Mouse (Mus musculus) hindbrain, embryonic 13.5 days (tissue): ENCODE results near the gene Ltc4s. TPM values are rescaled to one million over a fixed set of nuclear protein-coding genes. Genes with fewer than 3 reads are reported as not detected.

Experiments used
- ATAC-seq: fragments of 200-750 bp; cut with Nextera tagmentation; 2 replicates; pipeline ENCODE4 v1.8.0; 2017; ENCODE audit warnings: moderate TSS enrichment; ENCODE audit not compliant: low FRiP score
- H3K27ac ChIP-seq: fragments of 300-500 bp; sonication (generic); 2 replicates; pipeline ENCODE4 v1.5.1; 2015; ENCODE audit warnings: inconsistent platforms, mild to moderate bottlenecking, moderate library complexity
- H3K27me3 ChIP-seq: fragments of 300-500 bp; sonication (generic); 2 replicates; pipeline ENCODE4 v1.6.1; 2015; ENCODE audit warnings: mild to moderate bottlenecking, inconsistent platforms
- H3K36me3 ChIP-seq: fragments of 300-500 bp; sonication (generic); 2 replicates; pipeline ENCODE4 v1.6.1; 2015; ENCODE audit warnings: mild to moderate bottlenecking, inconsistent platforms
- H3K4me1 ChIP-seq: fragments of 300-500 bp; sonication (generic); replicated peaks from 2 replicates; pipeline ENCODE4 v1.6.1; 2015; ENCODE audit warnings: inconsistent platforms
- H3K4me2 ChIP-seq: fragments of 300-500 bp; sonication (generic); 2 replicates; pipeline ENCODE4 v1.6.1; 2015; ENCODE audit warnings: inconsistent platforms, mild to moderate bottlenecking, moderate library complexity
- H3K4me3 ChIP-seq: fragments of 300-500 bp; sonication (generic); 2 replicates; pipeline ENCODE4 v1.5.1; 2015; ENCODE audit warnings: mild to moderate bottlenecking, inconsistent platforms
- H3K9ac ChIP-seq: fragments of 300-500 bp; sonication (generic); 2 replicates; pipeline ENCODE4 v1.6.1; 2015; ENCODE audit warnings: mild to moderate bottlenecking, inconsistent platforms
- H3K9me3 ChIP-seq: fragments of 300-500 bp; sonication (generic); 2 replicates; pipeline ENCODE4 v1.6.1; 2016; ENCODE audit warnings: inconsistent platforms
- WGBS: fragments of 180-500 bp; shearing (Covaris S2); methylation state at CpG from one replicate; pipeline ENCODE4 v1.1.7; 2015; 5-methylcytosine and 5-hydroxymethylcytosine counted together
- polyA plus RNA-seq: library from polyadenylated mRNA; unstranded; fragments of >200 nt; fragmentation: Nextera tagmentation; extraction: Ambion mirVana; gene quantifications from 2 replicates; pipeline ENCODE4 v1.2.1, GENCODE M21; 2015

Gene Ltc4s
- polyA plus RNA-seq, 1 experiment from 2014 or later: 2.3 TPM

DNA sequence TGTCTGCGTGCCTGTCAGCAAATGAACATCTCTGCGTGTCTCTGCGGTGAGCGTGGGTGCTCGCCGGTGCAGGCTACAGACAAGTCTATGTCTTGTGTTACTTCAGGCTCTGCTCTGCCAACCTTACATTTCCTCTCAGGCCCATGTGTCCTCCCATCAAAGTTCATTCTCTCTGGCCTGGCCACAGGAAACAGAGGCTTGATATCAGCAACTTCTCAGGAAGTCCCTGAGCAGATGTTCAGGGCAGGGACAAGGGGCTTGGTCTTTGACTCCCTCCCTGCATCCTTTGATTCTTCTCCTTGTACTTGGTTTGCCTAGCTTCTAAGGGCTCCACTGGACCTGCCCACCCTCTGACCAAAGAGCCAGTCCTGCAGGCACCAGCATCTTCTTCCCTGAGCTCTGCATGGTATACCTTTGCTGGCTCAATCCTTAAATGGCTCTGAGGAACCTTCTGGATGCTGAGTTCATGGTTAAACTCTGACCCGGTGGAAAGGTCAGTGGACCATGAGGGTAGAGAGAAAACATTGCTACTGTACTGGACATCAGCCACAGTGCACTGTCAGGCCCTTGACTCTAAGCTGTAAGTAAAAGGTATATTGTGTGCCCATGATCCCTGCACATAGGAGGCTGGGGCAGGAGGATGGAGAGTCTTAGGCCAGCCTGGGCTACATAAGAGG lies 2.0 kb upstream of the Ltc4s start:
- Histone ChIP-seq H3K27me3 (peaks cover 39% of the 10 kb centered on the region), H3K9me3 (no peaks in the 10 kb centered on the region), H3K9ac (no peak overlapping the region), H3K36me3 (peaks cover 3% of the 10 kb centered on the region; the same call in 1 of the 2 replicates), H3K4me1 (peaks cover 22% of the 10 kb centered on the region), H3K4me2 (no peak overlapping the region), H3K4me3 (no peak overlapping the region), H3K27ac (no peak overlapping the region)
- 86% methylated on average over 7 of the region's 7 CpGs for WGBS
- no peak for ATAC-seq

GRCm38 (mm10) chr11:50238821-50239791 lies 690 bp upstream of the Ltc4s start:
- WGBS: 94% methylated on average over 9 of the region's 9 CpGs
- peaks cover 22% of the 10 kb centered on the region for H3K4me1 ChIP-seq
- H3K27ac ChIP-seq: no peak overlapping the region
- no peak overlapping the region for H3K4me2 ChIP-seq
- H3K4me3 ChIP-seq: no peak overlapping the region
- H3K9me3 ChIP-seq: no peaks in the 10 kb centered on the region
- ATAC-seq: no peak
- H3K27me3 ChIP-seq: peaks cover 51% of the 10 kb centered on the region
- H3K9ac ChIP-seq: no peak overlapping the region
- H3K36me3 ChIP-seq: peaks cover 16% of the 10 kb centered on the region

DNA sequence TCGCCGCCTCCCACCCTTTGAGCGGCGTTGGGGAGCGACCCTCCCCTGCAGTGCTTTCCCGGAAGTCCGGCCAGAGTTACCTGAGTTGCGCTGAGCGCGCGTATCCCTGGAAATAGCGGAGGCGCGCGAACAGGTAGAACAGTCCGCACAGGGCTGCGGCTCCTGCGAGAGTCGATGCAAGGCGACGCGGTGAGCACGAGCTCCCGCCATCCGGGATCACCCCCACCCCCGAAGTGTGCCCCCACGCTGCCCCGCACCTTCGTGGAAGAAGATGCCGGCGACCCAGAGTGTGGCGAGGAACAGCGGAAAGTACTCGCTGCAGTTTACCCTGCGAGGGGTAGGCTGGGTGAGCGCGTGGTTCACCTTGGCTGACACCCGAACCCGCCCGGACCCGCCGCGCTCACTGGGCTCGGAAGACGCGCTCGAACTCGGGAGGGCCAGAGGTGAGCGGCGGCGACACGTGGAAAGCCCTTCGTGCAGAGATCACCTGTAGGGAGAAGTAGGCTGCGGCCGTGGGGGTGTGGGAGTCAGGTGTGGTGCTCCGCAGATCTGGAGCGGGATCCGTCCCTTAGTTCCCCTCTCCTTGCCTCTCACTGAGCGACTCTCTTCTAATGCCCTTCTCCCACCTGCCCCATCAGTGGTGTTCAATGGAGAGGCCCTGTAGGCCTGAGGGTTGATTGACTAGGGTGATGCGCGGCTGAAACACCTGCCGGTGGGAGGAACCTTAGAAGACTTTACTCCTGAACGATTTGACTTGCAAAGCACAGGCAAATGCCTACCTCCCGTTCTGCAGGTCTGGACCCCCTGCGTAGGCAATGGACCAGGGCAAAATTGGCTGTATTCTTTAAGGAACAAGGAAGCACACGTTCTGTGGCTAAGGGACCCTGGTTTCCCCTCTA lies 1.2 kb downstream of the Ltc4s start:
- ATAC-seq: peak; percentile 44
- peak overlapping the region; percentile 57 for H3K4me3 ChIP-seq
- peak overlapping the region; percentile 94 for H3K4me2 ChIP-seq
- 2% methylated on average over 66 of the region's 66 CpGs for WGBS
- peaks cover 35% of the 10 kb centered on the region for H3K36me3 ChIP-seq
- no peak overlapping the region for H3K27ac ChIP-seq
- peaks cover 22% of the 10 kb centered on the region for H3K4me1 ChIP-seq
- H3K9me3 ChIP-seq: no peaks in the 10 kb centered on the region
- peak overlapping the region; percentile 75 for H3K9ac ChIP-seq
- H3K27me3 ChIP-seq: peaks cover 54% of the 10 kb centered on the region

DNA sequence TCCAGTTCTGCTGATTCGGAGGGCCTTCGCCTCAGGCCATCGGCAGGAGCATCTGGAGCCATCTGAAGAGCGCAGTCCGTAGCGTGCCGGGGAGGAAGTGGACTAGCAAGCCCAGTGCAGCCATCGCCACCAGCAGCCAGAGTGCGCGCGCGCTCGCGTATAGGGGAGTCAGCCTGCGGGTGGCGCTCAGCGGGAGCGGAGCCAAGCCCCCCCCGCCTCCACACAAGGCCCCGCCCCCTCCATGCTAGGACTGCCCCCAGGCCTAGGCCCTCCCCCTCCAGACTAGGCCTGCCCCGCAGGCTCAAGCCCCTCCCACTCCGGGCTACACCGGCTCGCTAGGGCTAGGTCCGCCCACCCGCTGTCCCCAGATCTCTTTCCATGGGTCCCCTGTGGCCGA lies 1.9 kb downstream of the Ltc4s start:
- Histone ChIP-seq H3K9me3 (no peaks in the 10 kb centered on the region), H3K4me1 (peaks cover 22% of the 10 kb centered on the region), H3K27ac (no peak overlapping the region), H3K4me3 (peak overlapping the region; percentile 57), H3K27me3 (peaks cover 54% of the 10 kb centered on the region), H3K4me2 (peak overlapping the region; percentile 94), H3K9ac (peak overlapping the region; percentile 75), H3K36me3 (peaks cover 41% of the 10 kb centered on the region)
- under 1% methylated on average over 25 of the region's 27 CpGs for WGBS
- ATAC-seq: peak; percentile 84

- Histone ChIP-seq H3K9ac (no peak overlapping the region), H3K4me1 (peaks cover 30% of the 10 kb centered on the region), H3K36me3 (peaks cover 49% of the 10 kb centered on the region), H3K4me2 (no peak overlapping the region), H3K4me3 (no peak overlapping the region), H3K27me3 (peaks cover 63% of the 10 kb centered on the region), H3K27ac (no peak overlapping the region), H3K9me3 (no peaks in the 10 kb centered on the region)
- ATAC-seq: no peak
- WGBS: 95% methylated on average over 25 of the region's 25 CpGs
Observed at GRCm38 (mm10) chr11:50234606-50235005, 3.8 kb downstream of the Ltc4s start.

GRCm38 (mm10) chr11:50233993-50234392 lies 4.4 kb downstream of the Ltc4s start:
- no peak overlapping the region for H3K27ac ChIP-seq
- no peaks in the 10 kb centered on the region for H3K9me3 ChIP-seq
- peaks cover 36% of the 10 kb centered on the region for H3K4me1 ChIP-seq
- no peak overlapping the region for H3K4me3 ChIP-seq
- no peak for ATAC-seq
- peaks cover 63% of the 10 kb centered on the region for H3K27me3 ChIP-seq
- no peak overlapping the region for H3K4me2 ChIP-seq
- peaks cover 49% of the 10 kb centered on the region for H3K36me3 ChIP-seq
- H3K9ac ChIP-seq: no peak overlapping the region
- WGBS: 88% methylated on average over 11 of the region's 11 CpGs

DNA sequence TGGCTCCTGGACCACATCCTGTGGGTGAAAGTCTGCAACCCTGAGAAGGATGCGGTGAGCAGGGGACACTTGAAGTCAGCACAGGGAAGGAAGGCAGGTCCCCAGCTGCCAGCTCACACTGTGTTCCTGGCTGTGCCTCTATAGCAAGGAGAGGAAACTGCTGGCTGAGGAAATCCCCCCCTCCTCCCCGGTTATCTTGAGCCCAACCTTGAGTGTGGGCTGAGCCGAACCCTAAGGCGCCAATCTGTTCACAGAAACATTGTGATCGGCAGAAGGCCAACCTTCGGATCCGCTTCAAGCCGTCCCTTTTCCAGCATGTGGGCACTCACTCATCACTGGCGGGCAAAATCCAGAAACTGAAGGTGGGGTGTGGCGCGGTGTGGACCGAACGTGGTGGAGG lies 5.4 kb downstream of the Ltc4s start:
- no peak overlapping the region for H3K9ac ChIP-seq
- no peak overlapping the region for H3K4me2 ChIP-seq
- peaks cover 49% of the 10 kb centered on the region for H3K36me3 ChIP-seq
- H3K9me3 ChIP-seq: no peaks in the 10 kb centered on the region
- H3K4me1 ChIP-seq: peaks cover 45% of the 10 kb centered on the region
- no peak for ATAC-seq
- no peak overlapping the region for H3K27ac ChIP-seq
- 98% methylated on average over 13 of the region's 13 CpGs for WGBS
- peaks cover 58% of the 10 kb centered on the region for H3K27me3 ChIP-seq
- H3K4me3 ChIP-seq: no peak overlapping the region

DNA sequence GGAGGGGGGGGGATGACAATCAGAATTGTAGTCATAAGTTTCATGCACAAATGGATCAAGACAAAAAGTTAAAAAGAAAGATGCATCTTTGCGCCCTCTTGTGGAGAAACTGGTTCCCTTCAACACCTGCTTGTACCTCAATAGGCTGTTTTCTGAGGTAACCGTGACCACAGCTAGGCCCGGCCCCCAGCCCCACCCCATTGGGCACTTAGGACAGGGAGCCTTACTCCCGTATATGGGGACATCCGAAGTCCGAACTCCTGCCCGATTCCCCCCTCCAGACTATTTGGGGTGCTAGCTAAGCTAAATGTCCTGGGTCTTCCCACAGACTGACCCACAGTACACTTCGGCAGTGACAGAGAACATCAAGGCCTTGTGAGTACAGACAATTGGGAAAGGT lies 7.0 kb downstream of the Ltc4s start:
- 21% methylated on average over 8 of the region's 8 CpGs for WGBS
- H3K9ac ChIP-seq: no peak overlapping the region

GRCm38 (mm10) chr11:50230481-50231304 lies 7.7 kb downstream of the Ltc4s start:
- Histone ChIP-seq H3K36me3 (peaks cover 51% of the 10 kb centered on the region), H3K9me3 (no peaks in the 10 kb centered on the region), H3K27me3 (peaks cover 38% of the 10 kb centered on the region), H3K4me3 (peak overlapping the region; percentile 7; the same call in 1 of the 2 replicates), H3K4me1 (peaks cover 50% of the 10 kb centered on the region), H3K27ac (no peak overlapping the region), H3K4me2 (peak overlapping the region; percentile 44), H3K9ac (peak overlapping the region; percentile 39; the same call in 1 of the 2 replicates)
- ATAC-seq: no peak
- 26% methylated on average over 45 of the region's 45 CpGs for WGBS

More for the DNA sequence above, 7.0 kb downstream of the Ltc4s start:
- Histone ChIP-seq H3K4me1 (peaks cover 50% of the 10 kb centered on the region), H3K4me3 (no peak overlapping the region), H3K36me3 (peaks cover 51% of the 10 kb centered on the region), H3K27me3 (peaks cover 45% of the 10 kb centered on the region), H3K9me3 (no peaks in the 10 kb centered on the region), H3K4me2 (peak overlapping the region; percentile 44; the same call in 1 of the 2 replicates), H3K27ac (no peak overlapping the region)
- ATAC-seq: no peak

DNA sequence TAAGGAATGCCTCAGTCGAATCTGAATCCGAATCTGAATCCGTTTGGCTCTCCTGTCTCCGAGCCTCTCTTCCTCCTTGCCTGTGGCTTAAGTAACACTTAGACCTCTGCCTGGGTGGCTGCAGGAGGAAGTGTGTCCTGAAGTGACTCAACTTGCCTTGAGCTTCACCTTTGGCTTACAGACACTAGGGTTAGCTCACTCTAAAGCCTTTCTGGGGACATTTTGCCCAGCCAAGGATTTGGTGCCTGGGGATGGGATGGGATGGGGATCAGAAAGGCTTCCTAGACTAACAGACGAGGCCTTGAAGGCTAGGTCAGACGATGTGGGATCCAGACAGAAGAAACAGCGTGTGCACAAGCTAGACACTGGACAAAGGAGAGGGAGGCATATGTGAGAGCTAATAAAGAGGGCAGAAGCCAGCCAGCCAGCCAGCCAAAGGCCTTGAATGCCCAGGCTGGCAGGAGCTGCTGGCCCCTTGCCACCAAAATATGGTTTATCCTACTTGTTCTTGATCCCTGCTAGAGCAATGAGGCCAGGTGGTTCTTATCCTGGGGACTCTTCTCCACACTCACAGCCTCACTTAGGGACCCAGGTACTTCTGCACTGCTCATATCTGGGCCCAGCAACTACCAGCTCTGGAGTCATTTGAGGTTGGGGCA lies 9.0 kb downstream of the Ltc4s start:
- H3K36me3 ChIP-seq: peaks cover 38% of the 10 kb centered on the region
- H3K4me1 ChIP-seq: peaks cover 46% of the 10 kb centered on the region
- ATAC-seq: no peak
- H3K27me3 ChIP-seq: peaks cover 26% of the 10 kb centered on the region
- no peak overlapping the region for H3K4me2 ChIP-seq
- no peak overlapping the region for H3K27ac ChIP-seq
- H3K9me3 ChIP-seq: no peaks in the 10 kb centered on the region
- WGBS: 44% methylated on average over 7 of the region's 7 CpGs
- no peak overlapping the region for H3K4me3 ChIP-seq
- H3K9ac ChIP-seq: peak overlapping the region; percentile 55

- Histone ChIP-seq H3K4me2 (no peak overlapping the region), H3K4me1 (peaks cover 50% of the 10 kb centered on the region), H3K36me3 (peaks cover 32% of the 10 kb centered on the region), H3K9ac (peak overlapping the region; percentile 55), H3K27ac (no peak overlapping the region), H3K4me3 (no peak overlapping the region), H3K9me3 (no peaks in the 10 kb centered on the region), H3K27me3 (peaks cover 20% of the 10 kb centered on the region)
- no peak for ATAC-seq
- 28% methylated on average over 3 of the region's 3 CpGs for WGBS
Observed at GRCm38 (mm10) chr11:50228772-50229171, 9.6 kb downstream of the Ltc4s start.
